Mouse (Mus musculus): ENCODE measurements around the gene Fgf12.

DNA sequence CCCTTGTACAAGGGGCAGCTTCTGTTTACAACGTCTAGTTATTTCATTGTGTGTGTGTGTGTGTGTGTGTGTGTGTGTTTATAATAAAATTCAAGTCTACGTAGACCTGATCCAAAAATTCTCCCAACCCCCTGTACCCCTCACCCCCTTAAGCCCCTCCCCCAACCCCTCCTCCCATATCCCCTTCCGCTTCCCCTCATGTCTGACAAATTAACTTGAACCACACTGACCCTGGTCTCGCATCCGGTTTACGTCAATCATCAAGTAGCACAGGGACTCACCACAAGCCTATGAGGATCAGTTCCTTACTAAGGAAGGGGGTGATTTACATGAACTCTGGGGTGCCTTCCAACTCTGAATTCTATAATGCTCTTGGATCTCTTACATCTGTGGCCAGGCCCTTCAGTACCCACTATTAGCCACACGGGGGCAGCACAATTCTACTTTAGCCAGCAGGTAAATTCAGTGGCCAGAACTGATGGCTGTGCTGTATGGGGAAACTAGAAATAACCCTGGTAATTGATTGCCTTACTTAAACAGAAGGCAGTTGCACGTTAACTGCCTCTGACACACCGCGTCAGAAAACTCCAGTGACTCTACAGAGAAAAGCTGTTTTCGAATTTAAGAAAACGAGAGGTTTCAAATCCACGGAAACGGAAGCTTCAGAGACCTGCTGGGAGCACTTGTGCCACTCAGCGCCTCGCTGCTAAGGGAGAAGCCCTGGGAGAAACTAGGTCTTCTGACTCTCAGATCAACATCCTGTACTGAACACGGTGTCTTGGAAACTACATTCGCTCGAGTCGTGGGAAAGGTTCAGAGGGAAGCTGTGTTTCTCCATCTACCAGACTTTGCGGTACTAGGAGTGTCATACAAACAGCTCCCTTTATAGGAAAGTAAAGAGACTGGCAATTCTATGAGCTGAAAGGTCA lies 235.0 kb downstream of the Fgf12 start:
- no peak for TF ChIP-seq POLR2A (IDR thresholded peaks at IDR 0.05; ENCODE audit: low read depth, low read length)
- no peak for TF ChIP-seq CTCF (IDR thresholded peaks at IDR 0.05; ENCODE audit: borderline replicate concordance, insufficient read depth, low read length)
